Mouse (Mus musculus): ENCODE measurements around the gene Gm21748. TPM values are rescaled to one million over a fixed set of nuclear protein-coding genes. Genes with fewer than 3 reads are reported as not detected.

Gene Gm21748
- not detected in 2 replicates for polyA plus RNA-seq (2015; fragmentation: Nextera tagmentation; extraction: Ambion mirVana)

DNA sequence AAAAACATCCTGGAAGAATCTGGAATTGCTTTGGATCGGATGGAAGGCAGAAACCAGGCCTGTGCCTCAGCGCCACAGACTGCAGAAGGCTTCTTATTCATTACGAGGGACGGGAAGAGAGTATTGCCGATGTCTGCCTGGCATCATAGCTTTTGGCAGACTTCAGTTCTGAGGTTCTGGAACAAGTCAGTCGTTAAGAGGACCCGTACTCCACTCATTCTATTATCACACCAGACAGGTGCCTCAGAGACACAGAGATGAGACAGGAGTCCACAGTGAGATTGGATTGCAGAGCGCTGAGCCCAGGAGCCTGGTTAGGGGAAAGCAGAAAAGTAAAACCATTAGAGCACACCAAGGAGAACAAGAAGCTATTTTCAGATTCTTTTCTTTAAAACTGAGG is at the start of gene Gm21748:
Gm21748 (minus strand) TSS at position 101 of the 400 bp plus-strand sequence.

Other genes starting within 250 kb of the Gm21748 start
- not detected in 2 replicates for gene Gm21860, start 84.4 kb downstream of the Gm21748 start, polyA plus RNA-seq (2015; fragmentation: Nextera tagmentation; extraction: Ambion mirVana)
- not detected in 2 replicates for gene Gm47283, start 54.4 kb downstream of the Gm21748 start, polyA plus RNA-seq (2015; fragmentation: Nextera tagmentation; extraction: Ambion mirVana)